Mouse (Mus musculus): ENCODE measurements around the gene Agpat1. TPM values are rescaled to one million over a fixed set of nuclear protein-coding genes. Genes with fewer than 3 reads are reported as not detected.

Gene Agpat1
- polyA plus RNA-seq, 3 experiments from 2014 or later = 14.5 to 20.8 (median 19.4) TPM

- ATAC-seq = no peak
Measured at GRCm38 (mm10) chr17:34635671-34636070, 31.6 kb downstream of the Agpat1 start.

GRCm38 (mm10) chr17:34637459-34637858 lies 33.4 kb downstream of the Agpat1 start:
- no peak for ATAC-seq

DNA sequence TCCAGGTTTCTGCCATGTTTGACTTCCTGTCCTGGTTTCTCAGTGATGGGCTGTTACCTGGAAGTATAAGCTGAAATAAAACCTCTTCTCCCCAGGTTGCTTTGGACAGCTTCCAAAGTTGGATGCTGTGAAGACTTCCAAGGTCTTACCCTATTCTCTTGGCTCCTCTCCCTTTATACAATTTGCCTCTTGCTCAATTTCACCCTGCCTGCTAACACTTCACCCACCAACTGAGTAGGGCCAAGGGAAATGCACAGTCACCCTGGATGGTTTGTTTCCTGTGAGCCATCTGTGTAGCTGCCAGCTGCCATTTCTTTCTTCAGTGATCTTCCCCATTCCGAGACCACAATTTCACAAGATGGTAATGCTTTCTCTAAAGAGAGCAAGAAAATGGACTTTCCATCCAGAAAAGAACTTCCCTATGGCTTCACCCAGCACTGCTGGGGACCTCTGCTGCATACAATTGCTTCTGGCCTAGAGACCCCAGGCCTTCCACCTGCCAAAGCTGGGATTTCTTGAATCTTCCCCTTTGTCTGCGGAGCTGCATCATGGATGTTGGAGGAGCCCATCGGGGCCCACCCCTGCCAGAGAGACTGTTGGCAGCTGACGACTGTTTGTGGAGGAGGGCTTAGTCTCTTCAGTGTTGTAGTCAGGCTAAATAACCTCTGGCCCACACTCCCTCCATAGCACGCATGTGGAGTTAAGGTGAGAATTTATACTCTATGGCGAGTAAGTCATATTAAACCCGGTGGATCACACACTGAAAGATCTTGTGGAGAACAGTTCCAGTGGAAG lies 35.6 kb downstream of the Agpat1 start:
- ATAC-seq = no peak

DNA sequence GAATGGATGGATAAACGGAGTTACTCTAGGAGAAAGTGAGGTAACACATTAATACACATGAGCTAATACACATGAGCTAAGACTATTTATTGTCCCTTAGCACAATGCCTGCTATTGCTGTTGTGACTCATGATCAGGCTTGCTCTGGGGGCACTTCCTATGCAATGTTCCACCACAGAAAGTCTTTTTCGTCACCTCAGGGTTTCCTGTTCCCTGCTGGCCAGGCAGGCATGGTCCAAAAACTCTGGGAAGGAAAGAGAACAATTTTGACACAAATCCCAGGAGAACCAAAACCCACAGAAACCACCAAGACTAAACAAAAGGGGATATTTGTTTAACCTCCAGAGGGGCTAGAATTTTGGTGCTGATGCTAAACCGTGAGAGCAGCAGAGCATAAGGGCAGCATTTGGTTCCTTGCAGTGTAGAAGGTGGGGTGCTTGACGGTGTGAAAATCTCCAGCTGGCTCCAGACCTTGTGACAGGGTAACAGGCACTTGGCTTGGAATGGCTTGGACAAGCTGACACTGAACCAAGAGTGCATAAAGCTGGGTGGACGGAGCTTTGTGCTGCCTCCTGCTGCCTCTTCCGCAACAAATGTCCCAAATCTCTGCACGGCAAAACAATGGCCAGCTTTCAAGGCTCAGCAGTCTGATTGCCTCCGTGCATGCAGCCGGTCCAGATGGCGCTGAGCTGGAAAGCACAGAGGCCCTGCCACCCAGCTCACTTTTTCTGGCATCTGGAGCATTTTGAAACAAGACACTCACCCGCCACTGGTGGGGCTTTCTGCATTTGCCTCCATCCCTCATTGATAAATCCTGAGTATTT lies 36.9 kb downstream of the Agpat1 start:
- no peak for ATAC-seq

GRCm38 (mm10) chr17:34641945-34642344 lies 37.9 kb downstream of the Agpat1 start:
- ATAC-seq = no peak

- ATAC-seq = no peak
Measured at GRCm38 (mm10) chr17:34643379-34643778, 39.3 kb downstream of the Agpat1 start.

GRCm38 (mm10) chr17:34643944-34644343 lies 39.9 kb downstream of the Agpat1 start:
- no peak for ATAC-seq

- ATAC-seq = peak; percentile 78
Measured at GRCm38 (mm10) chr17:34644608-34645007, 40.5 kb downstream of the Agpat1 start, which contains the start of gene Fkbpl. Gene Fkbpl, plus strand, starts transcription at chr17:34644764.

DNA sequence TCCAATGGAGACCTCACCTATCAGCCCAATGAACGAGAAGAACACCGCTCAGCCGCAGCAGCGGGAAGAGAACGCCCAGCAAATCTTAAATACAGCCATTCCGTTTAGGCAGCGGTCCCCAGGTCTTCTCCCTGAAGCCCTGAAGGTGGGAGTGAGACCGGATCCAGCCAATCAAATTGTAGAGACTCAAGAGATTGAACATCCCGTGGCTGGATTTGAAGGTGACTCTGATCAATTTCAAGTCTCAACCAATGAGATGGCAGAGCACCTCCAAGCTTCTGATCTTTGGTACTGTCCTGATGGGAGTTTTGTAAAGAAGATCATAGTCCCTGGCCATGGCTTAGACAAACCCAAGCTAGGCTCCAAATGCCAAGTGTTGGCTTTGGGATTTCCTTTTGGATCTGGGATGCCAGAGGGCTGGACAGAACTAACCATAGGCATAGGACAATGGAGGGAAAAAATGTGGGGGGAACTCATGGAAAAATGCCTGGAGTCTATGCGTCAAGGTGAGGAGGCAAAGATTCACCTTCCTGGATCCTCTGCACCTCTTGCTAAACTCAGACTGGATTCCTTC lies 41.3 kb downstream of the Agpat1 start:
- no peak for ATAC-seq

- no peak for ATAC-seq
Measured at GRCm38 (mm10) chr17:34645831-34646511, 41.9 kb downstream of the Agpat1 start.

DNA sequence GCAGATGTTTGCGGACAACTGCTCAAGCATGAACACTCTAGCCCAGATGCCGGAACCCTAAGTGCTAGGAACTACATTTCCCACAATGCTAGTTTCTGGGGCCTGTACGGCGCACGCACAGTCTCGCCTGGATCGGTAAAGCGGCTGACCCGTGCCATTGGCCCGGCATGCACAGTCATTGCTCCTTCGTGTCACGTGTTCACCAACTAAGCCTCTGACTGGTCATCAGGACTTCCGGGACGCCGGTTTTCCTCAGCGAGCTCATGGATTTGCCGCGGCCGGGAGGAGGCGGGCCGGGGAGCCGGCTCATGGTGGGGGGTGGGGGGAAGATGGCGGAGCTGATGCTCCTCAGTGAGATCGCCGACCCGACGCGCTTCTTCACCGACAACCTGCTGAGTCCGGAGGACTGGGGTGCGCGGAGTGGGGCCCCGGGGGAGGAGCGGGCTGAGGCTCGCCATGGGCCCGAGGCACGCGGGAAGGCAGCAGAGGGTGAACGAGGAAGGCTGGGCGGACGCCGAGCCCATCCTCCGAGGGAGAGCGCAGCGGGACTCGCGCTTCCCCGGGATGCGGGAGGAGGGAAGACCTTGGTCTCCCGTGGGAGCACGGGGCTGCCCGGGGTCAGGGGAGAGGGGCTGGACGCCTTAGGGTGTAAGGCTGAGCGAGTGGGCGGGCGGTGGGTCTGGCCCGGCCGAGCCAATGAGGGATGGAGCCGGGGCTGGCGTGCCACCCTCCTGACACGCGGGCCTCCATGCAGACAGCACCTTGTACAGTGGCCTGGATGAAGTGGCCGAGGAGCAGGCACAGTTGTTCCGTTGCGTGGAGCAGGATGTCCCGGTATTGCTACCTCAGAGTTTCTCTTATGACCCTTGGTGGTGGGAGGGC lies 43.1 kb downstream of the Agpat1 start, which contains the start of gene Atf6b:
TSS of gene Atf6b (plus strand) at position 241 of the 882 bp plus-strand sequence.
- ATAC-seq = peak; percentile 96

- ATAC-seq = no peak
Measured at GRCm38 (mm10) chr17:34648141-34648890, 44.3 kb downstream of the Agpat1 start.

DNA sequence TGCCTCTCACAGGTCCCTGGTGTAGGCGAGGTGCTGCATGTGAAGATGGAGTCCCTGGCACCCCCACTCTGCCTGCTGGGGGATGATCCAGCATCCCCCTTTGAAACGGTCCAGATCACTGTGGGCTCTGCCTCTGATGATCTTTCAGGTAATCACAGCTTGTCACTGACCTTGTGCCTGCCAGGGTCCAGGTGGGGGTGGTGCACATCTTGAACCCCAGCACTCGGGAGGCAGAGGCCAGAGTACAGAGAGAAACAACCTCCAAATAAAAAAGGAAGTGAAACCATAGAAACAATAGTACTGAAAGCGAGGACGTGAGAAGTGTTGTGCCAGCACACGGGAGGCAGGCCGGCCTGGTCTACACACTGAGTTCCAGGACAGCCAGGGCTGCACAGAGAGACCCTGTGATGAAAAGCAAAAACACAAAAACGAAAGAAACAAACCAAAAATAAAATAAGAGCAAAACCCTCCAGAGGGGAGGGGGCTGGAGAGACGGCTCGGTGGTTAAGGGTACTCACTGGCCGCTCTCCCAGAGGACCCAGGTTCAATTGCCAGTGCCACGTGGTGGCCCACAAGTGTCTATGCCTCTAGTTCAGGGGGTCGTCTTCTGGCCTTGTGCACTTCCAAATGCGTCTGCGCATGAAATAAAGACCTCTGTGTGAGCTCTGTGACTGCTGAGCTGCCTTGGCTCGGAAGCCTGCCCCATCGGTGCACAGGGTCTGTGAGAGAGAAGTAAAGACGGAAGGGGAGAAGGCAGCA lies 45.2 kb downstream of the Agpat1 start:
- no peak for ATAC-seq

DNA sequence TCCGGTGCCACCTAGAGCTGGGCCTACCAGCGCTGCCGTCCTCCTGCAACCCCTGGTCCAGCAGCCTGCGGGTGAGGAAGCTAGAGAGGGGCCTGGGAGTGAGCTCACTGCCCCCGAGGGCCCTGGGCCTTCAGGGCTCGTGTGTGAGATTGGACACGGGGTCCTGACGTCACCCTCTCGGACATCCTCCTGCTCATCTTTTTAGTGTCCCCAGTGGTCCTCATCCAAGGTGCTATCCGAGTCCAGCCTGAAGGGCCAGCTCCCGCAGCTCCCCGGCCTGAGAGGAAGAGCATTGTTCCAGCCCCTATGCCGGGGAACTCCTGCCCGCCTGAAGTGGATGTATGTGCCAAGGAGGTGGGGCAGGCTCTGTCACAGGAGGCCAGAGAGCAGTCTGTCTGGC lies 46.7 kb downstream of the Agpat1 start:
- ATAC-seq = no peak

DNA sequence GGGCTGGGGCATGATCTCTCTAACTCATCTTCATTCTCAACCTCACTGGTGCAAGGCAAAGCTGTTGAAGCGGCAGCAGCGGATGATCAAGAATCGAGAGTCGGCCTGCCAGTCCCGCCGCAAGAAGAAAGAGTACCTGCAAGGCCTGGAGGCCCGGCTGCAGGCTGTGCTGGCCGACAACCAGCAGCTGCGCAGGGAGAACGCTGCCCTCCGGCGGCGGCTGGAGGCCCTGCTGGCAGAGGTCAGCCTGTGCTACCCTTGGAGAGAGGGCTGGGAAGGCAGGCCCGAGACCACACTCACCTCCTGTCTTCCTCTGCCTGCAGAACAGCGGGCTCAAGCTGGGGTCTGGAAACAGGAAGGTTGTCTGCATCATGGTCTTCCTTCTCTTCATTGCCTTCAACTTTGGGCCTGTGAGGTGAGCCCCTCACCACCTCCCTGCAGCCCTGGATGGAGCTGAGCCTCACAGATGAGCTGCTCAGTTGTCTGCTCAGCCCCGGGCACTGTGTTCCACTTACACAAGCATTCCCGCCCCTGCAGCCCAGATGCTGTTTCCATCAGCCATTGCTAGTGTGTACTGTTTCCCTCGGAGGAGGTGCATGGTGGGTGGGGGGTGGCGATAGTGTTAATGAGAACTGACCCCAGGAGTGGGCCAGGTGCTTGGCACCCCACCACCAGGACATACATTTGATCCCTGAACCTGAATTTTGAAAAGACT lies 47.6 kb downstream of the Agpat1 start:
- no peak for ATAC-seq

DNA sequence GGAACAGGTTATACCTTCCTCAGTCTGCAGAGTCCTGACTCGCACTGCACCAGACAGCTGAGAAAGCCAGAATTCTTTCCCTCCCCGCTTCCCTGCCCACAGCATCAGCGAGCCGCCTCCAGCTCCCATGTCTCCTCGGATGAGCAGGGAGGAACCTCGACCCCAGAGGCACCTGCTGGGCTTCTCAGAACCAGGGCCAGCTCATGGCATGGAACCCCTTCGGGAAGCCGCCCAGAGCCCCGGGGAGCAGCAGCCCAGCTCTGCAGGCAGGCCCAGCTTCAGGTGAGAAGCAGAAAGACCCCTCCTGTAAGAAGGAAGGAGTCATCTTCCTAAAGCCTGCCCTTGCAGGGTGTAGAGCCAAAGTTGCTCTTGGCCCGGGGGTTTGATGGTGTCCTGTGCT lies 48.5 kb downstream of the Agpat1 start:
- no peak for ATAC-seq

DNA sequence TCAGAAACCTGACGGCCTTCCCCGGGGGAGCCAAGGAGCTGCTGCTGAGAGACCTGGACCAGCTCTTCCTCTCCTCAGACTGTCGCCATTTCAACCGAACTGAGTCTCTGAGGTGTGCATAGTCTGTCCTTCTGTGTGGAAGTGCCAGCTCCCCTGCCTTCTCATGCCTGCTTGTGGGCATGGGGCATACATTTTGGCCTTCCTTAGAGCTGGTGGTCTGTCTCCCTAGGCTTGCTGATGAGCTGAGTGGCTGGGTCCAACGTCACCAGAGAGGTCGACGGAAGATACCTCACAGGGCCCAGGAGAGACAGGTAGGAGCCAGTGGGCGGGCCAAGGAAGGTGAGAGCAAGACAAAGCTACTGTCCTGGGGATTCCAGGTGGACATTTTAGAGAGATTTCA lies 48.9 kb downstream of the Agpat1 start:
- ATAC-seq = no peak

DNA sequence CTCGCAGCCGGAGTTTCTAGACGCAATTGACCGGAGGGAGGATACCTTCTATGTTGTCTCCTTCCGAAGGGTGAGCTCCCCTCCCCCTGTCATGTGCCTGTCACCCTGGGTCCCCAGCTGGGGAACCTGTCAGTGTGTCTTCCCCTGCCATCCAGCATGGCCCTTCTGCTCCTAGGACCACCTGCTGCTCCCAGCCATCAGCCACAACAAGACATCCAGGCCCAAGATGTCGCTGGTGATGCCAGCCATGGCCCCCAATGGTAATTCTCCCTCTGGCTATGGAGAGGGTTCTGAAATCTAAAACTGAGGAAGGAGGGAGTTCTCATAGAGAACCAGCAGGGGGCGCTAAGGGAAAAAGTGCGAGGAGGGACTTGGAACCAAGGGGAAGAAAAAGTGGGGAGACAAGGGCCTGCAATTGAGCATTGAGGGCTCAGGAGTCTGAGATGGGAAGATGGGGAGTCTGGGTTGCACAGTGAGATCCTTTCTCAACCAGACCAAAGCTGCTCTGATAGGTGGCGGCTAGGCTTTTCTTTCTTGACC lies 49.8 kb downstream of the Agpat1 start:
- ATAC-seq = no peak

DNA sequence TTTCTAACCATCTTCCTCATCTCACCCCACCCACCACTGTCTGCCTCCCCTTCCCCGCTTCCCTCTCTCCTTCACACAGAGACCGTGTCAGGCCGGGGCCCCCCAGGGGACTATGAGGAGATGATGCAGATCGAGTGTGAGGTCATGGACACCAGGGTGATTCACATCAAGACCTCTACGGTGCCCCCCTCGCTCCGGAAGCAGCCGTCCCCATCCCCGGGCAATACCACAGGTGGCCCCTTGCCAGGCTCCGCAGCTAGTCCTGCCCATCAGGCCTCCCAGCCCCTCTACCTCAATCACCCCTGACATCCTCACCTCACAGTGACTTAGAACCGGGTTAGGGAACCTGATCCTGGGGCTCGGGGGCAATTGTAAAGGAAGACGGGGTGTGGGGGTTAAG lies 50.3 kb downstream of the Agpat1 start:
- no peak for ATAC-seq

Data from inflammation-experienced regulatory T-cells, adult 6 months (primary cell).